Mouse (Mus musculus) heart, adult 2 months (tissue): ENCODE measurements around the gene Pole2.

Source experiments
- CTCF ChIP-seq: fragments of 200-600 bp; IDR thresholded peaks from 2 replicates; pipeline ENCODE4 v1.8.1; 2022; ENCODE audit warnings: antibody characterized with exemption, mild to moderate bottlenecking, moderate library complexity
- EP300 ChIP-seq: fragments of 200-500 bp; IDR thresholded peaks from 2 replicates; pipeline ENCODE4 v1.6.1; 2011; ENCODE audit warnings: low read depth, low read length, control low read depth; ENCODE audit not compliant: insufficient read depth

DNA sequence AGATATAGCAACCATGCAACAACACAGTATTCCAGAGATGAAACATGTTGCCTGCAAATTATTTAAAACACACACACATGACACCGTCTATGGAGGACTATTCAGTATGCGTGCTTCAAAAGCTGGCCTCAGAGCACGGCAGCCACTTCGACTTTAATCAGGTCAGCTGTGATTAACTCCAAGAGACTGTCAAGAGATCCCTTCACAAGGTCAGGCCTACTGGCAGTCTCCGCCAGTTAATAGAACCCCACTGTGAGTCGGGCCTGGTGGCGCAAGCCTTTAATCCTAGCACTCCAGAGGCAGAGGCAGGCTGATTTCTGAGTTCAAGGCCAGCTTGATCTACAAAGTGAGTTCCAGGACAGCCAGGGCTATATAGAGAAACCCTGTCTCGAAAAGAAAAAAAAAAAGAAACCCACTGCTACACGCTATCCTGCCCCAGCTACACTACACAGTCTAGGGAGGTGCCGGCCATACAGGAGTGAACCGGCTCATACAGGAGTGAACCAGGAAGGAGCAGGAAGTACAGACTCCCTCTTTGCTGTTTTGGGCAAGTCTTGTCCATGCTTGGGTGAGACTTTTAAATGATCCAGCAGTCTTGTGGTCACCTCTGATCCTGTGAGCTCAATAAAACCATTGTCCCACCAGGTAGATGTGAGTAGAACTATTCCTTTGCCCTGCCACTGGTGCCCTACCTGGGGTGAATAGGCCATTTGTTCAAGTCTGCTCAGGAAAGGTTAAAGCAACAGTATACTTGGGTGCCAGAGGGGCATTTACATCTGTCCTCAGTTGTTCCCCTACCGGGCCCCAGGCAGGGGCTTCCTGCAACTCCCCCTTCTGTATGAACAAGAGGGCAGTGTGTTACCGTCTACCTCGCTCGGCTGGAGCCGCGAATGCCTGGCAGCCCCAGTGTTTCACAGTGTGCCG lies 17.7 kb downstream of the Pole2 start:
- TF ChIP-seq CTCF (no peak), EP300 (no peak)
